Mouse (Mus musculus) erythroblast, adult 5-6 weeks (primary cell): ENCODE measurements around the gene Ccdc9b. TPM values are rescaled to one million over a fixed set of nuclear protein-coding genes. Genes with fewer than 3 reads are reported as not detected.
A peak's percentile ranks its signal among the peaks of the same experiment; 100 is the strongest.

Experiments used
- ATAC-seq: replicated peaks from 2 replicates; pipeline ENCODE4 v1.8.0; 2016; ENCODE audit warnings: moderate number of reproducible peaks, mild to moderate bottlenecking, moderate TSS enrichment, inconsistent platforms; ENCODE audit not compliant: poor library complexity, low FRiP score, severe bottlenecking
- total RNA-seq, 2 experiments: library from RNA; stranded (forward) in 1 of 2; stranded (reverse) in 1 of 2; fragments of 150-400 nt in 1 of 2; fragments of 200-764, 138-1000 nt in 1 of 2; gene quantifications; 2 replicates each; pipeline versions ENCODE4 v1.2.3 to v1.2.4; 2015 to 2017; ENCODE audit warnings: low replicate concordance in 2 of 2

Ccdc9b gene
- total RNA-seq, 2 experiments from 2014 or later = 0.17 TPM; not detected in 1

- ATAC-seq = no peak
Observed at GRCm38 (mm10) chr2:118779065-118779464, 16.6 kb upstream of the Ccdc9b start.

- ATAC-seq = no peak
Observed at GRCm38 (mm10) chr2:118778418-118778817, 16.0 kb upstream of the Ccdc9b start.

GRCm38 (mm10) chr2:118776295-118776694, 13.8 kb upstream of the Ccdc9b start:
- ATAC-seq = no peak

- ATAC-seq = no peak
Observed at GRCm38 (mm10) chr2:118775846-118776245, 13.4 kb upstream of the Ccdc9b start.

- no peak for ATAC-seq
Observed at GRCm38 (mm10) chr2:118775396-118775795, 12.9 kb upstream of the Ccdc9b start.

GRCm38 (mm10) chr2:118774536-118774935, 12.1 kb upstream of the Ccdc9b start:
- no peak for ATAC-seq

GRCm38 (mm10) chr2:118772158-118772874, 9.9 kb upstream of the Ccdc9b start, which contains the start of gene Phgr1:
Phgr1 (plus strand) TSS chr2:118772769.
- no peak for ATAC-seq

- ATAC-seq = no peak
Observed at GRCm38 (mm10) chr2:118766041-118767033, 3.9 kb upstream of the Ccdc9b start.

- ATAC-seq = no peak
Observed at GRCm38 (mm10) chr2:118764875-118765274, 2.4 kb upstream of the Ccdc9b start.

- ATAC-seq = no peak
Observed at GRCm38 (mm10) chr2:118764094-118764831, 1.8 kb upstream of the Ccdc9b start.

- ATAC-seq = no peak
Observed at GRCm38 (mm10) chr2:118763469-118763868, 1.0 kb upstream of the Ccdc9b start.

GRCm38 (mm10) chr2:118762784-118763148, 305 bp upstream of the Ccdc9b start:
- ATAC-seq = peak; percentile 56

- no peak for ATAC-seq
Observed at GRCm38 (mm10) chr2:118761358-118761757, 1.1 kb downstream of the Ccdc9b start.

- ATAC-seq = no peak
Observed at GRCm38 (mm10) chr2:118760311-118761025, 2.0 kb downstream of the Ccdc9b start.

GRCm38 (mm10) chr2:118759828-118760227, 2.6 kb downstream of the Ccdc9b start:
- peak; percentile 42; the same call in 1 of the 2 replicates for ATAC-seq

GRCm38 (mm10) chr2:118756103-118756502, 6.4 kb downstream of the Ccdc9b start:
- no peak for ATAC-seq

GRCm38 (mm10) chr2:118755407-118755806, 7.1 kb downstream of the Ccdc9b start:
- ATAC-seq = no peak

GRCm38 (mm10) chr2:118754143-118754542, 8.3 kb downstream of the Ccdc9b start:
- ATAC-seq = no peak

- ATAC-seq = no peak
Observed at GRCm38 (mm10) chr2:118752792-118753108, 9.7 kb downstream of the Ccdc9b start.
